Mouse (Mus musculus) cerebellum, adult 2 months (tissue): ENCODE measurements at regions not wholly inside any gene's neighbourhood (a gene's known extent, or its start where the extent isn't known, plus 50 kb on each side); places are given as distances from the start of the nearest gene placed in this dataset.

Experiments used
- DNase-seq, 2 experiments: peaks; one replicate each; pipeline ENCODE4 v3.0.0; 2021
- H3K27ac ChIP-seq: fragments of 200-500 bp; 2 replicates; pipeline ENCODE4 v1.5.1; 2012; ENCODE audit warnings: low read length, control low read depth, inconsistent platforms; ENCODE audit not compliant: insufficient read depth
- H3K27me3 ChIP-seq: fragments of 200-500 bp; 2 replicates; pipeline ENCODE4 v1.6.1; 2012; ENCODE audit warnings: inconsistent platforms, mild to moderate bottlenecking, low read length, moderate library complexity; ENCODE audit not compliant: control insufficient read depth, insufficient read depth
- H3K4me1 ChIP-seq: fragments of 200-500 bp; 2 replicates; pipeline ENCODE4 v1.6.1; 2011; ENCODE audit warnings: low read length; ENCODE audit not compliant: control insufficient read depth, insufficient read depth
- H3K4me3 ChIP-seq: fragments of 200-500 bp; replicated peaks from 2 replicates; pipeline ENCODE3; 2011; ENCODE audit warnings: mild to moderate bottlenecking, low read depth, low read length, control low read depth; ENCODE audit not compliant: insufficient read depth
- CTCF ChIP-seq: fragments of 200-500 bp; IDR thresholded peaks from 2 replicates; pipeline ENCODE4 v1.5.1; 2011; ENCODE audit warnings: low read depth, mild to moderate bottlenecking, control low read depth, low read length, moderate library complexity, borderline replicate concordance; ENCODE audit not compliant: insufficient read depth
- POLR2A ChIP-seq: fragments of 200-500 bp; IDR thresholded peaks from 2 replicates; pipeline ENCODE4 v1.6.1; 2011; ENCODE audit warnings: low read length, control low read depth, borderline replicate concordance; ENCODE audit not compliant: insufficient read depth
- WGBS: fragments of 180-500 bp; shearing (Covaris S2); methylation state at CpG from one replicate; pipeline ENCODE4 v1.1.7; 2018; 5-methylcytosine and 5-hydroxymethylcytosine counted together

DNA sequence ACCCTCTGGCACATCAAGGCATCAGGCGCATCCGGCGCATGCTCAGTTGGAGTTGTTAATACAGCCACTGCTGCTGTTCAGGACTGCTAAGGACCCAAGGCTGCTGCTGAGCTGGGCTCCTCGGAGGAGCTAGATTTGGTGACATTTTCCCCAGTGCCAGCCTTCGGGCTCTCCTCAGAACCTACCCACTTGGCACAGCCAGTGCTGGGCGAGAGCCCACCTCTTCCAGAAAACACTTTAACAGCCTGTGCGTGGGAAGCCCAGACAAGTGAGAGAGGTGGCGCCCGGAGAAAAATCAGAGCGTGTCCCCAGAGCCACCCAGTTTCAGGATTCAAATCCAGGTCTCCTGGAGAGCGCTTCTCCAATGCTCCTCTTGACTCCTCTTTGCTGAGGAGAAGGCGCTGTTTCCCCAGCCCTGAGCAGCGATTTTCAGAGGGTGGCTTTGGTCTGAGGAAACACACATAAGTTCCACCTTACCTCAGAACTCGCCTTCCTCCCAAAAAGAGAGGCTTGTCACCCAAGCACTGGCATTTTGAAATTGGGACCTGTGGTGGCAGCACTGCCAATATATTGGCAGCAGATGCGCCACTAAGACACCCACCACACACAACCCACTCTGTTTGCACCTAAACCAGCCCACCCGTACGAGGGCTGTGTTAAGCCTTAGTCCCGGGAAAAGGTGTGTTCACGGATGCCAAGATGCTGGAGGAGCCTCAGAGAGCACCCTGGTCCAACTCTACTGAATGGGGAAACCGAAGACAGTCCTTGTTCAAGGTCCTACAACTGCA lies 125.0 kb upstream of the Igsf21 start:
- H3K27me3 ChIP-seq: no peaks in the 10 kb centered on the region
- H3K4me3 ChIP-seq: no peak overlapping the region
- peak in 1 of 2 experiments; percentile 35 for DNase-seq
- peaks cover 16% of the 10 kb centered on the region for H3K4me1 ChIP-seq
- 63% methylated on average over 20 of the region's 20 CpGs for WGBS
- H3K27ac ChIP-seq: no peak overlapping the region
- no peak for TF ChIP-seq POLR2A
- TF ChIP-seq CTCF: no peak

DNA sequence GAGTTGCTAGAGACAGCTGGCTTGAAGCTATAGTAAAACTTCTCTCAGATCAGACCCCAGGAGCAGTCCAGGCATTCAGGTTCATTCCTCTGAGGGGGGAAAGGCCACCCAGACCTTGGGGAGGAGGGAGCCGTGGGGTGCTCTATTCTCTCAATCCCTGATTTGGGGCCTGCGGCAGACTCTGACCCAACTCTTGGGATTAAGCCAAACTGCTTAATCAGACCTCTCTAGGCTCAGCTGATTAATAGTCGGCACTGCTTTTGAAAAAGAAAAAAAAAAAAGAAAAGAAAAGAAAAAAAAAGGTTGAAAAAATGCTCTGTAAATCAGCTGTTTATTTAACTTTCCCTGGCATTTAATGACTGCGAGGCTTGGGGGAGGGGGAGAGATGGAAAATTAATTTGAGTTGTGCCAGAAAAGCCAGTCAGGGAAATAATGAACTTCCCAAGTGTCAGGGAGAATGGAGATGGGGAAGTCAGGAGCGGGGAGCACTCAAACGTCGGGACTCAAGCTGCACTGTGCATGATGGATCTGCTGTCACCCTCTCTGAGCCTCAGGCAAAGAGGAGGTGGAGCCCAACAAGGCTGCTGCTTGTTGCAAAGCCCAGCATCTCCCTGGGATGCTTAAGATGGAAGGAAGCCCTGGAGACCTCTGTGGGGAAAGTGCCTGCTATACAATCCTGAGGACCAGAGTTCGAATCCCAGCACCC lies 120.5 kb upstream of the Igsf21 start:
- 72% methylated on average over 8 of the region's 8 CpGs for WGBS
- no peak overlapping the region for H3K27ac ChIP-seq
- no peak for TF ChIP-seq POLR2A
- TF ChIP-seq CTCF: no peak
- H3K4me1 ChIP-seq: peaks cover 16% of the 10 kb centered on the region
- H3K4me3 ChIP-seq: no peak overlapping the region
- no peak for DNase-seq
- no peaks in the 10 kb centered on the region for H3K27me3 ChIP-seq

GRCm38 (mm10) chr4:140358846-140359245 lies 112.3 kb upstream of the Igsf21 start:
- 15% methylated on average over 4 of the region's 4 CpGs for WGBS
- DNase-seq: peak; percentile 54 to 73
- H3K27ac ChIP-seq: no peak overlapping the region
- peaks cover 19% of the 10 kb centered on the region for H3K4me1 ChIP-seq
- no peak for TF ChIP-seq POLR2A
- TF ChIP-seq CTCF: no peak
- H3K27me3 ChIP-seq: no peaks in the 10 kb centered on the region
- H3K4me3 ChIP-seq: no peak overlapping the region

- DNase-seq: no peak
- Histone ChIP-seq H3K27me3 (no peaks in the 10 kb centered on the region), H3K4me1 (peaks cover 19% of the 10 kb centered on the region), H3K27ac (no peak overlapping the region), H3K4me3 (no peak overlapping the region)
- TF ChIP-seq POLR2A: no peak
- TF ChIP-seq CTCF: no peak
- 60% methylated on average over 5 of the region's 5 CpGs for WGBS
Measured at GRCm38 (mm10) chr4:140358103-140358502, 111.5 kb upstream of the Igsf21 start.

DNA sequence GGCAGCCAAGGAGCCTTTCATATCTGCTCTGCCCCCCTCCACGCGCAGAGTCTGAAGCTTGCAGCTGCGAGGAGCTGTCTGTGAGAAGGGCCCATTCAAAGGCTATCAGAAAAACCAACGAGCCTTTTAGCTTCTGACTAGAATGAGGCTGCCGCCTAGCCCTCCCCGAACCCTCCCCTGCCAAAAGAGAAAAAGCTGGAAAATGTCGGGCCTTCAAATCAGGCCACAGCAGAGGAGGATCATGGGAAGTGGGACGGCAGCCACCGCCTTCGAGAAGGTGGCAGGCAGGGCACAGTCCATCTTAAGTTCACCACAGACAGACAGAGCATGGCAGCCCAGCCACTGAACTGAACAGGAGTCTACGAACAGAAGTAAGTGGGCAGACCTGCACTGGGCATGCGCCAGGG lies 108.6 kb upstream of the Igsf21 start:
- no peak for TF ChIP-seq POLR2A
- TF ChIP-seq CTCF: no peak
- DNase-seq: peak in 1 of 2 experiments; percentile 28
- Histone ChIP-seq H3K27me3 (no peaks in the 10 kb centered on the region), H3K27ac (no peak overlapping the region), H3K4me3 (no peak overlapping the region), H3K4me1 (peaks cover 18% of the 10 kb centered on the region)
- 52% methylated on average over 12 of the region's 12 CpGs for WGBS

DNA sequence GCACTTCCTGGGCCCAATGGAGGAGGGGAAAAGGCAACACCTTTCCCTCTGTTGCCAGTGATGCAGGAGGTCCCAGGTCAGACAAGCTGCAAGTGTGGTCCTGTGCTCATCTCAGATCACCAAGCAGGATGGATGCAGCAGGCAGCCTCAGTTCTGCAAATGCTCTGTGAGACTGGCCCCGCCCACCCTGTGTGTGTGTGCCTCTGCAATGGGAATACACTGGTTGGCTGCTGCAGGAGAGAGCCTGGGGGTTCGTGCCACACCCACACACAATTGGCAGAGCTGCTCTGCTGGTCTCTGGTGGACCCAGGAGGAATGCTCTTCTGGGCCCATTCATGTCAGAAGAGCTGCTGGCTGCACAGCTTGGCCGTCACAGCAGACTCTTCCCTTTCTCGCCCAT lies 102.2 kb upstream of the Igsf21 start:
- no peak overlapping the region for H3K4me3 ChIP-seq
- H3K27me3 ChIP-seq: no peaks in the 10 kb centered on the region
- WGBS: 73% methylated on average over 4 of the region's 4 CpGs
- H3K4me1 ChIP-seq: no peaks in the 10 kb centered on the region
- no peak overlapping the region for H3K27ac ChIP-seq
- TF ChIP-seq CTCF: no peak
- DNase-seq: no peak

- Histone ChIP-seq H3K4me1 (peaks cover 17% of the 10 kb centered on the region), H3K4me3 (no peak overlapping the region), H3K27me3 (no peaks in the 10 kb centered on the region), H3K27ac (no peak overlapping the region)
- no peak for DNase-seq
- TF ChIP-seq CTCF: no peak
- TF ChIP-seq POLR2A: no peak
- 73% methylated on average over 4 of the region's 4 CpGs for WGBS
Measured at GRCm38 (mm10) chr4:140330138-140330537, 83.6 kb upstream of the Igsf21 start.

DNA sequence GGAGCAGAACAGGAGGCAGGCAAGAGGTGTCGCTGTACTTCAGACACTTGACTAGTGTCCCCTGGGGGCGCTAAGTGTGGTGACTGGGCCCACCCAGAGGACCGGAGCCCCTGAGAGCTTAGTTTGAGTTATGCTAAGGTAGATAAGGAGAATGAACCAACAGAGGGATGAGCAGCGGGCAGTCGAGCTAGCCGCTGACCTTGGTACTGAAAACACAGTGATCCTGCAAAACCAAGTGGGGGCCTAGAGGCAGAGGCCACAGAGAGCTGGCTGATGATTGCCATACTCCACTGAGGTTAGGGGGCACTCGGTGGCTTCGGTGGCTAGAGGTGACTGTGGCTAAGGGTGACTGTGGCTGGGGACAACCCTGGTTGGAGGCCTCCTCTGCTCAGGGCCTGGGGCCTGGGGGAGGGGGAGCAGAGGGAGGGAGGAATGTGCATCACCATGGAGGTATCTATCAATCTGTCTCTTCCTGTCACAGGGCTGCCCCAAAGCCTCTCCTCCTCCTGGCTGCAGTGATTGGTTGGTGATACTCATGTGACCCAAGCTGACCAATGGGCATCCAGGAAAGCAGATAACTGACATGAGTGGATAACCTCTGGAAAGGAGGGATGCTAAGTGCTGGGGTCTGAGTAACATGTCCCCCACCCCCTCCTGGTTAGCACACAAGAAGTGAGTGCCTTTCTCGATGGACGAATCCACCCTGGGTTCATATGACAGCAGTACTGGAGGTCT lies 80.3 kb upstream of the Igsf21 start:
- H3K27ac ChIP-seq: no peak overlapping the region
- 72% methylated on average over 10 of the region's 10 CpGs for WGBS
- no peak for DNase-seq
- peaks cover 22% of the 10 kb centered on the region for H3K4me1 ChIP-seq
- no peaks in the 10 kb centered on the region for H3K27me3 ChIP-seq
- TF ChIP-seq POLR2A (no peak), CTCF (no peak)
- no peak overlapping the region for H3K4me3 ChIP-seq
